Mouse (Mus musculus) embryonic fibroblast, embryonic 13.5 days (primary cell): ENCODE measurements around the gene Nudt22.

Experiments used
- CTCF ChIP-seq: IDR thresholded peaks from 2 replicates; pipeline ENCODE4 v1.5.1; 2011; ENCODE audit warnings: mild to moderate bottlenecking, control low read depth, low read length, moderate library complexity, borderline replicate concordance; ENCODE audit not compliant: insufficient read depth
- POLR2A ChIP-seq: IDR thresholded peaks from 2 replicates; pipeline ENCODE4 v1.6.1; 2011; ENCODE audit warnings: low read depth, mild to moderate bottlenecking, control low read depth, low read length, moderate library complexity

DNA sequence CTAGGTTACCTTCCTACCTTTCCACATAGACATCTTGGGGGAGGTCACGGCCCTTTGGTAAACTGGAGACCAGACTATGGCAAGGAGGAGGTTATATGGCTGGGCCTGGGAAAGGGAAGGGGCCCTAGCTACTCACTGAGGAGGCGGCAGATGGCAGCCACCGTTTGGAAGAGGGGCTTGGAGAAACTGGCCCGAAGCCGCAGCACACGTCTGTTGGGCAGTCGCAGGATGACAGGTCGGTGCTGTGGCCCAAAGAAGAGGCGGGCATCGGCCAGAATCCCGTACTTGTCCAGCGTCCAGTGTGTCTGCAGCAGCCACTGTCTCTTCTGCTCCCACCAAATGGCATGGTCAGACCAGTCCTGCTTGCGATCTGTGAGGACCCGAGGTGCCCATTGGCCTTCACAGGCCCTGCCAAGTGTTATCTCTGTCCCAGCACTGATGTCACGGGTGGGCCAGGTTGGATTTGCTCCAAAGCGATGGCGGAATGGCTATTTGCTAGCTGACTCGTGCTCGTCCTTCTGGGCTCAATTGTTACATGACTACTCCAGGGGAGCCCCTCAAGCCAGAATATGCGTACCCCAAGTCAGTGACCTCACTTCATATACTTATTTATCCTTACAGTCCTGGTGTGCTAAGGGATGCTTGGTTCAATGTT is 18.7 kb upstream of the Nudt22 start:
- no peak for TF ChIP-seq CTCF
- no peak for TF ChIP-seq POLR2A
